Mouse (Mus musculus) C2C12 (cell line): ENCODE results near the gene Gm3646.

Source experiments
- CEBPB ChIP-seq: IDR thresholded peaks from one replicate; pipeline ENCODE4 v1.6.1; 2011; ENCODE audit warnings: low read depth, mild to moderate bottlenecking, control low read depth, moderate library complexity
- CTCF ChIP-seq: IDR thresholded peaks from one replicate; pipeline ENCODE4 v1.5.1; 2011; ENCODE audit not compliant: control insufficient read depth, insufficient read depth, insufficient read length
- MAX ChIP-seq: IDR thresholded peaks from one replicate; pipeline ENCODE4 v1.6.1; 2011; ENCODE audit warnings: mild to moderate bottlenecking, control low read depth
- MYOD1 ChIP-seq: IDR thresholded peaks from one replicate; pipeline ENCODE4 v1.6.1; 2011; ENCODE audit warnings: low read depth; ENCODE audit not compliant: control insufficient read depth, insufficient read length

GRCm38 (mm10) chr1:39779111-39779980 lies 25.8 kb downstream of the Gm3646 start:
- TF ChIP-seq CTCF (no peak), MYOD1 (no peak), MAX (no peak), CEBPB (no peak)
